Mouse (Mus musculus) lung, embryonic 16.5 days (tissue): Measurements from ENCODE around the gene Gpatch3. TPM values are rescaled to one million over a fixed set of nuclear protein-coding genes. Genes with fewer than 3 reads are reported as not detected.

Experiments
- ATAC-seq: fragments of 200-750 bp; cut with Nextera tagmentation; 2 replicates; pipeline ENCODE4 v1.8.0; 2017; ENCODE audit warnings: low read depth, mild to moderate bottlenecking, moderate library complexity
- H3K27ac ChIP-seq: fragments of 300-500 bp; sonication (generic); 2 replicates; pipeline ENCODE4 v1.5.1; 2014; ENCODE audit warnings: mild to moderate bottlenecking, control low read depth, low read length
- H3K27me3 ChIP-seq: fragments of 300-500 bp; sonication (generic); 2 replicates; pipeline ENCODE4 v1.6.1; 2014; ENCODE audit warnings: low read depth, low read length, mixed read lengths; ENCODE audit not compliant: control insufficient read depth, insufficient read depth
- H3K36me3 ChIP-seq: fragments of 300-500 bp; sonication (generic); 2 replicates; pipeline ENCODE4 v1.6.1; 2014; ENCODE audit warnings: low read length; ENCODE audit not compliant: control insufficient read depth, insufficient read depth
- H3K4me1 ChIP-seq: fragments of 300-500 bp; sonication (generic); replicated peaks from 2 replicates; pipeline ENCODE4 v1.6.1; 2014; ENCODE audit warnings: low read length, mixed read lengths; ENCODE audit not compliant: control insufficient read depth, insufficient read depth
- H3K4me2 ChIP-seq: fragments of 300-500 bp; sonication (generic); 2 replicates; pipeline ENCODE4 v1.6.1; 2014; ENCODE audit warnings: low read depth, low read length, control low read depth
- H3K4me3 ChIP-seq: fragments of 300-500 bp; sonication (generic); 2 replicates; pipeline ENCODE4 v1.5.1; 2014; ENCODE audit warnings: mild to moderate bottlenecking, low read length, control low read depth
- H3K9ac ChIP-seq: fragments of 300-500 bp; sonication (generic); 2 replicates; pipeline ENCODE4 v1.6.1; 2014; ENCODE audit warnings: low read length, control low read depth
- H3K9me3 ChIP-seq: fragments of 300-500 bp; sonication (generic); 2 replicates; pipeline ENCODE4 v1.6.1; 2016; ENCODE audit warnings: low read length; ENCODE audit not compliant: control insufficient read depth
- WGBS: fragments of 180-500 bp; shearing (Covaris S2); extraction: QIAGEN DNeasy Blood & Tissue Kit; methylation state at CpG from one replicate; pipeline ENCODE4 v1.1.7; 2014; 5-methylcytosine and 5-hydroxymethylcytosine counted together
- polyA plus RNA-seq: library from polyadenylated mRNA; unstranded; fragments of >200 nt; fragmentation: Nextera tagmentation; extraction: Ambion mirVana; gene quantifications from 2 replicates; pipeline ENCODE4 v1.2.1, GENCODE M21; 2015

Gpatch3 gene
- polyA plus RNA-seq, 1 experiment from 2014 or later = 6.5 TPM

DNA sequence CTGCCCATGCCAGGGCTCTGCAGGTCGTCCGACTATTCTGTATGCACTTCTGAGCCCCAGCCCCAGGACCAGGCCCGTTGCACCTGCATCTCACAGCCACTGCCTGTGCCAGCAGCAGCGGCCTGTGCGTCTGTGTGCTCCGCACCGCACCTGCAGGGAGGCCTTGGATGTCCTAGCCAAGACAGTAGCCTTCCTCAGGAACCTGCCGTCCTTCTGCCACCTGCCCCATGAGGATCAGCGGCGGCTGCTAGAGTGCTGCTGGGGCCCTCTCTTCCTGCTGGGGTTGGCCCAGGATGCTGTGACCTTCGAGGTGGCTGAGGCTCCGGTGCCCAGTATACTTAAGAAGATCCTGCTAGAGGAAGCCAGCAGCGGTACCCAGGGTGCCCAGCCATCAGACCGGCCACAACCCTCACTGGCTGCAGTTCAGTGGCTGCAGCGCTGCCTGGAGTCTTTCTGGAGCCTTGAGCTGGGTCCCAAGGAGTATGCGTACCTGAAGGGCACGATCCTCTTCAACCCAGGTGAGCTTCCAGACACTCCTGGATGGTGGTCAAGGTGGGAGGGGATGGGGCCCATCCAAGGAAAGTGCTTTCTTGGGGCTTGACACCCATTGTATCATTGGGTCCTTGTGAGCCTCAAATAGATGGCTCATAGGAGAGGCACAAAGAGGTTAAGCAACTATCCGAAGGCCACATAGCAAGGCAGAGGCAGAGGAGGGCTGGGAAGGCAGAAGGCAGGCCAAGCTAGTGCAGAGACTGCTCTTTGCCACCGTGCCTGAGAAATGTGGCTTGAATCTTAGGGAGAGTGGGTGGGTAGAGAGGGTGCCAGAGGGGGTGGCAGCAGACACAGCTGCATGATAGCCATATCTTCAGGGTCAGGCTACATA, 20.9 kb upstream of the Gpatch3 start:
- H3K36me3 ChIP-seq = no peaks in the 10 kb centered on the region
- 63% methylated on average over 19 of the region's 19 CpGs for WGBS
- H3K4me3 ChIP-seq = no peak overlapping the region
- no peak overlapping the region for H3K9ac ChIP-seq
- H3K9me3 ChIP-seq = no peaks in the 10 kb centered on the region
- H3K4me2 ChIP-seq = no peak overlapping the region
- H3K4me1 ChIP-seq = no peaks in the 10 kb centered on the region
- no peak for ATAC-seq
- H3K27me3 ChIP-seq = no peaks in the 10 kb centered on the region; the same call in 1 of the 2 replicates
- no peak overlapping the region for H3K27ac ChIP-seq

DNA sequence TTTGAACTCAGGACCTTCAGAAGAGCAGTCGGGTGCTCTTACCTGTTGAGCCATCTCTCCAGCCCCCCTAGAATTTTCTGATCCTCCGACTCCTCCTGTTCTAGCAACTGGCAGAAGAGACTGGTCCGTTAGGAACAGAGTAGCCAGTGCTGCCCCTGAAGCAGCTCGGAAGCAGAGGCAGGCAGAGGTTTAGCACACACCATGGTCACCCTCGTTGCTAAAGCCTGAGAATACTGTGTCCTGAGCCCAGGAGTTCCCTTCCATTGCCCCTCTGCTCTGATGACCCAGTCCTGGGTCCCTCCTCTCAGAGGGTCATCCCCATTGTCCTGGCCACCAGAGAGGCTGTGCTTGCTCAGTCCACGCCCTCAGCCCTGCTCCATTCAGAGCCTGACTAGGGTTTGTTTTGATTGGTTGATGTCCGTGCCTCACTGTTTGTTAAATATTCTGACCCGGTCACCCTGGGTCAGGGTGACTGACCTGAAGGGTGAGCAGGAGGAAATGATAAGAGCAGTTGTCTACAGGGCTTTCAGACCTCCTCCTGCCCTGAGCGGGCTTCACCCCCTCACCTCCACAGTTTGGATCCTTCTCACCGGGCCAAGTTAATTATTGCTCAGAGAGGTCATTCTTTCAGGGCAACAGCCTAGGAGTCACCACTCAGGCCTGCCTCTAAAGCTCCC, 17.4 kb upstream of the Gpatch3 start:
- Histone ChIP-seq H3K36me3 (no peaks in the 10 kb centered on the region), H3K4me1 (no peaks in the 10 kb centered on the region), H3K4me3 (no peak overlapping the region), H3K9me3 (no peaks in the 10 kb centered on the region), H3K9ac (no peak overlapping the region), H3K27ac (no peak overlapping the region), H3K27me3 (no peaks in the 10 kb centered on the region; the same call in 1 of the 2 replicates), H3K4me2 (no peak overlapping the region)
- no peak for ATAC-seq
- 20% methylated on average over 10 of the region's 10 CpGs for WGBS

DNA sequence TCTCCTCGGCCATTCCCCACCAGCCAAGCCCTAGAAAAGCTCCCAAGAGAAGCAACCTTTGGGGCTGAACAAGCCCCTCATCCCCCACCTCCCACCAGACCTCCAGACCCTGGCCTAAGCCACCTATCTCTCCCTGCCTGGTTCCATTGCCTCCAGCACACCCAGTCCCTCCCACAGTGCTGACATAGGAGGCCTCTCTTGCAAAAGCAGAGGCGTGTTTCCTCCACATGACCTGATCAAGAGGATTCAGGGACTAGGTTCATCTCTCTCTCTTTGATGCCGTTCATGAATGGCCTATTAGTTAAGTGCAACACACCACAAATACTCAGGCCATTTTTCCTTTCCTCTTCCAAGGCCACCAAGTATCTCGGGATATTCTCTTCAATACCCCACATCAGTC, 14.7 kb upstream of the Gpatch3 start:
- WGBS = 67% methylated on average over 4 of the region's 4 CpGs
- Histone ChIP-seq H3K4me1 (no peaks in the 10 kb centered on the region), H3K4me3 (no peak overlapping the region), H3K9ac (no peak overlapping the region), H3K27me3 (no peaks in the 10 kb centered on the region; the same call in 1 of the 2 replicates), H3K36me3 (no peaks in the 10 kb centered on the region), H3K27ac (no peak overlapping the region), H3K4me2 (no peak overlapping the region), H3K9me3 (0 out of 2 replicates have a peak, but pooled peaks cover 2% of the 10 kb centered on the region)
- ATAC-seq = no peak

DNA sequence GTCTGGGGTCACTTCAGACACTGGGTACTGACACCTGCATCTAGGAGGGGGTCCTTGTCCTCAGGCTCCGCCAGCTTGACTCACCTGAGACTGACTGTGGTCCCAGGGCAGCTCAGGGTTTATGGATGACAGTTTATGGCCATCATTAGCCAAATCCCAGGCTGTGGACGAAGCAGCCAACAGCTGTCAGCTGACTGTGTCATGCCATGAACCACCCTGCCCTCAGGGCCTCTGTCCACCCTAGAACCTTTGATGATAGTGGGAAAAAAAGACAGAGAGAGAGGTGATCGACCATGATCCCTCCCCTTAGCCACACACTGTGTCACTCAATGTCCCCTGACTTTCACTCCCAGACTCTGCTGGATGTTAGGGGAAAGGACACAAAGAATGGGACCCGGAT, 12.9 kb upstream of the Gpatch3 start:
- ATAC-seq = no peak
- H3K4me1 ChIP-seq = no peaks in the 10 kb centered on the region
- no peak overlapping the region for H3K9ac ChIP-seq
- no peaks in the 10 kb centered on the region for H3K36me3 ChIP-seq
- H3K27me3 ChIP-seq = no peaks in the 10 kb centered on the region; the same call in 1 of the 2 replicates
- no peak overlapping the region for H3K4me3 ChIP-seq
- H3K27ac ChIP-seq = no peak overlapping the region
- 56% methylated on average over 4 of the region's 4 CpGs for WGBS
- H3K9me3 ChIP-seq = 0 out of 2 replicates have a peak, but pooled peaks cover 2% of the 10 kb centered on the region
- no peak overlapping the region for H3K4me2 ChIP-seq

DNA sequence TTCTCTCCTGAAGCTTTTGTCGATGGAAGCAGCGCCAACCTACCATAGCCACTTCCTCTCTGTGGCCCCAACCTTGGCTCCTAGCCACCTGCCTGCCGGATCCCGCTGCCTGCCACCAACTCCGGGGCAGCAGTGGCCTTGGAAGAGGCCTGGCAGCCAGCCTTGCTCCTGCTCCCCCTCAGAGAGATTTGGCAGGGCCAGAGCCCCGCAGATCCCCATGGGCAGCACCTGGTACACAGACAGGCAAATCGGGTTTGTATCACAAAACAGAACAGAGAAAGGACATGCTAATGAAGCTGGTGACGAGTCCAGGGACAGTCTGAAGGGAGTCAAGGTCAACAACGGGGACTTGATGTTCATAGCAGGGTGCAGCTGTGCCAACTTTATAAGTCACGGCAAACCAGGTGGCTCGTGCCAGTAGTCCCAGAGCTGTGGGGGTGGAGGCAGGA, 11.4 kb upstream of the Gpatch3 start:
- H3K4me3 ChIP-seq = no peak overlapping the region
- H3K9ac ChIP-seq = no peak overlapping the region
- H3K9me3 ChIP-seq = 0 out of 2 replicates have a peak, but pooled peaks cover 2% of the 10 kb centered on the region
- H3K36me3 ChIP-seq = no peaks in the 10 kb centered on the region
- WGBS = 57% methylated on average over 11 of the region's 11 CpGs
- no peaks in the 10 kb centered on the region for H3K27me3 ChIP-seq
- H3K27ac ChIP-seq = no peak overlapping the region
- H3K4me2 ChIP-seq = no peak overlapping the region
- H3K4me1 ChIP-seq = no peaks in the 10 kb centered on the region
- no peak for ATAC-seq

DNA sequence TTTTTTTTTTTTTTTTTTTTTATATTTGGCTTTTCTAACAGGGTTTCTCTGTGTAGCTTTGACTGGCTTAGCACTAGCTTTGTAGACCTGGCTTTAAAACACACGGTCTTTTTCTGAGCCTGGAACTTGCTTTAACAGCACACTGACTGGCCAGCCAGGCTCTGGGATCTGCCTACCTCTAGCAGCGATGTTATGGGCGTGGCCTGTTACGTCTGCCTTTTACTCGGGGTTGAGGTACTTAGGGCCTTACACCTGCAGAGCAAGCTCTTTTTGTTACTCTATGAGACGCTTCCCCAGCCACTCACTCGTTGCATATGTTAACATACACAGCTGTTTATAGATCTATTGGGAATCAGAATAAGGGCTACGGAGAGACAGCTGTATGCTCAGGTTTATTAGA, 7.3 kb upstream of the Gpatch3 start:
- Histone ChIP-seq H3K4me2 (no peak overlapping the region), H3K27ac (no peak overlapping the region), H3K4me3 (no peak overlapping the region), H3K9ac (no peak overlapping the region), H3K27me3 (no peaks in the 10 kb centered on the region), H3K4me1 (no peaks in the 10 kb centered on the region), H3K36me3 (no peaks in the 10 kb centered on the region), H3K9me3 (0 out of 2 replicates have a peak, but pooled peaks cover 2% of the 10 kb centered on the region)
- WGBS = 20% methylated on average over 8 of the region's 8 CpGs
- ATAC-seq = no peak

DNA sequence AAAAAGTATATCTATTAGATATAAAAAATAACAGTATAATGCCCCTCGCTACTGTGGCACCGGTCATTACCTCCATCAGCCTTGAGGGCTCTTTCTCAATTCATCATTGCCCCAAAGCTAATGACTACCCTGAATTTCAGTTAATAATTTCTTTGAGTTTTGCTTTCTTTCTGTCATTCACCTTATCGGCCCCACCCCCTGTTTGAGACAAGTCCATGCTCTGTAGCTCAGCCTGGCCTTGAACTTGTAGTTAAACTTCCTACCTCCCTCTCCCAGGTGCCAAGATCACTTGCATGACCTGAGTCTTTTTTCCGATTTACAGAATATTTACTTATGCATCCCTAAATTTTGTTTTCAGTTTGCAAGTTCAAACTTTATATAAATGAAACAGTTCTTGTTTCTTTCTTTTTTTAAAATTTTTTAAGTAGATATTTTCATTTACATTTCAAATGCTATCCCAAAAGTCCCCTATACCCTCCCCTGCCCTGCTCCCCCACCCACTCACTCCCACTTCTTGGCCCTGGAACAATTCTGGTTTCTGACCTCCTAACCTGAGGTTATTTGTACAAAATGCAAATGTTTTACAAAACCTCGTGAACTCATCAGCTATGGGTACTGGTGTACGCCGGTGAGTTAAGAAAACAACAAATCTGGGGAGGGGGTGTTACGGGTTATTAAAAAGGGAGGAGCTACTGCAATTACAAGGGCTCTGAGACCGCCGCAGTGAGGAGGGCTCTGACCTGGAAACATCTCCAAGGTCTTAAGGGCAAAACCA, 5.1 kb upstream of the Gpatch3 start:
- no peak overlapping the region for H3K27ac ChIP-seq
- 78% methylated on average over 10 of the region's 10 CpGs for WGBS
- no peak overlapping the region for H3K4me3 ChIP-seq
- ATAC-seq = no peak
- no peak overlapping the region for H3K9ac ChIP-seq
- H3K9me3 ChIP-seq = 0 out of 2 replicates have a peak, but pooled peaks cover under 1% of the 10 kb centered on the region
- H3K36me3 ChIP-seq = no peaks in the 10 kb centered on the region
- H3K4me1 ChIP-seq = no peaks in the 10 kb centered on the region
- no peaks in the 10 kb centered on the region for H3K27me3 ChIP-seq
- H3K4me2 ChIP-seq = no peak overlapping the region; the same call in 1 of the 2 replicates

DNA sequence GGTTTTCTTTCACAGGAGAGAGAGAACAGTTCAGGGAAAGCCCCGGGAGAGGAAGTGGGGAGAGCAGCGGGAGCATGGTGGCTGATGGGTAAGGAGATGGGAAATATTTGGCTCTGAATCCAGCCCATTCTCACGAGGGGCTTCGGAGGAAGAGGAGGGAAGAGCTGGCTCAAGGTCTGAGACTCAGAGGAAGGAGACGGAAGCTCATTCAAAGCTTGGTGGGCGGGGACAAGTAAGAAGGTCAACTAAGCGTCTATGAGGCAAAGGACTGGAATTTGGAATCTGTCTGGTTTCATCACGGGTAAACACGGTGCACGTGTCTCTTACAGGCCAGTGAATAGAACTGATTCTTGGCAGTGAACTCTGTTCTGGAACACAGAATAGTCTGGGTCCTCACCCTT, 4.5 kb upstream of the Gpatch3 start:
- Histone ChIP-seq H3K36me3 (no peaks in the 10 kb centered on the region), H3K27ac (no peak overlapping the region), H3K4me1 (no peaks in the 10 kb centered on the region; the same call in 1 of the 2 replicates), H3K9me3 (no peaks in the 10 kb centered on the region), H3K4me2 (no peak overlapping the region; the same call in 1 of the 2 replicates), H3K27me3 (no peaks in the 10 kb centered on the region), H3K4me3 (no peak overlapping the region), H3K9ac (no peak overlapping the region)
- 46% methylated on average over 10 of the region's 10 CpGs for whole genome bisulfite sequencing
- no peak for ATAC-seq
